Mouse (Mus musculus) spleen, adult 2 months (tissue): Measurements from ENCODE around the gene Abraxas1. TPM values are rescaled to one million over a fixed set of nuclear protein-coding genes. Genes with fewer than 3 reads are reported as not detected.

Experiments used
- DNase-seq, 2 experiments: peaks; one replicate each; pipeline versions ENCODE4 v3.0.0 to v3.0.0-alpha.2; 2012 to 2021; ENCODE audit warnings: low spot score in 2 of 2, low read depth in 1 of 2
- H3K27ac ChIP-seq: fragments of 200-500 bp; 2 replicates; pipeline ENCODE4 v1.5.1; 2012; ENCODE audit warnings: low read length, inconsistent platforms; ENCODE audit not compliant: insufficient read depth
- H3K27me3 ChIP-seq: fragments of 200-500 bp; 2 replicates; pipeline ENCODE4 v1.6.1; 2012; ENCODE audit warnings: mild to moderate bottlenecking, moderate library complexity, low read length, inconsistent platforms; ENCODE audit not compliant: control insufficient read depth, insufficient read depth
- H3K36me3 ChIP-seq: fragments of 200-500 bp; 2 replicates; pipeline ENCODE4 v1.6.1; 2012; ENCODE audit warnings: mild to moderate bottlenecking, low read length, inconsistent platforms; ENCODE audit not compliant: control insufficient read depth, insufficient read depth
- H3K4me1 ChIP-seq: fragments of 200-500 bp; 2 replicates; pipeline ENCODE4 v1.6.1; 2011; ENCODE audit warnings: inconsistent platforms; ENCODE audit not compliant: control insufficient read depth, insufficient read depth, insufficient read length
- H3K4me3 ChIP-seq: fragments of 200-500 bp; 2 replicates; pipeline ENCODE4 v1.5.1; 2011; ENCODE audit warnings: mild to moderate bottlenecking, inconsistent platforms; ENCODE audit not compliant: insufficient read depth, insufficient read length; ENCODE audit errors: extremely low read depth
- CTCF ChIP-seq: fragments of 200-500 bp; IDR thresholded peaks from 2 replicates; pipeline ENCODE4 v1.5.1; 2011; ENCODE audit warnings: mild to moderate bottlenecking, inconsistent platforms; ENCODE audit not compliant: insufficient read depth, insufficient read length, insufficient replicate concordance; ENCODE audit errors: extremely low read depth
- POLR2A ChIP-seq: fragments of 200-500 bp; IDR thresholded peaks from 2 replicates; pipeline ENCODE4 v1.6.1; 2011; ENCODE audit warnings: low read depth, low read length, inconsistent platforms
- WGBS: fragments of 180-500 bp; shearing (Covaris S2); methylation state at CpG from one replicate; pipeline ENCODE4 v1.1.7; 2018; 5-methylcytosine and 5-hydroxymethylcytosine counted together
- polyA plus RNA-seq: library from polyadenylated mRNA; depleted of rRNA; stranded (reverse); fragments of >200 nt; gene quantifications from 2 replicates; pipeline ENCODE4 v1.2.3, GENCODE M21; 2012

The Abraxas1 gene
- polyA plus RNA-seq, 1 experiment, result 2.3 TPM

DNA sequence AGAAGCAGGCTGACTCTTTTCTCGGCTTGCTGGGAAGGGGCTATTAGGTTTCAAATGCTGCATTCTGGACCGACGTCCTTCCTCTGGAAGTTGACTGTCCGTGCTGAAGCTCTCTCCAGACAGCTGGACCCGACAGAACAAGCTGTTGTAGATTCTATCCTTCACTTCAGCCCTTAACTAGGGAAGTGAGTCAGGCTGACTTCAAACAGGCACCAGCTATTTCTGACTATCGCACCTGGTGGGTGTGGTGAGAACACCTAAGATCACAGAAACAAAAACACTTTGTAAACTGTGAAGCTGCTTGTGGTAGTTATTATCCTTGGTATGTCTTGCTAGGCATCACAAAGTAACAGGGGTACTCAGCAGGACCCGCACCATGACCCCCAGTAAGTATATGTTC is 5.8 kb upstream of the Abraxas1 start:
- Histone ChIP-seq H3K36me3 (no peaks in the 10 kb centered on the region), H3K27ac (no peak overlapping the region), H3K4me3 (no peak overlapping the region), H3K4me1 (no peaks in the 10 kb centered on the region), H3K27me3 (no peaks in the 10 kb centered on the region)
- no peak for DNase-seq
- WGBS, result 70% methylated on average over 7 of the region's 7 CpGs
- TF ChIP-seq POLR2A (no peak), CTCF (no peak)

DNA sequence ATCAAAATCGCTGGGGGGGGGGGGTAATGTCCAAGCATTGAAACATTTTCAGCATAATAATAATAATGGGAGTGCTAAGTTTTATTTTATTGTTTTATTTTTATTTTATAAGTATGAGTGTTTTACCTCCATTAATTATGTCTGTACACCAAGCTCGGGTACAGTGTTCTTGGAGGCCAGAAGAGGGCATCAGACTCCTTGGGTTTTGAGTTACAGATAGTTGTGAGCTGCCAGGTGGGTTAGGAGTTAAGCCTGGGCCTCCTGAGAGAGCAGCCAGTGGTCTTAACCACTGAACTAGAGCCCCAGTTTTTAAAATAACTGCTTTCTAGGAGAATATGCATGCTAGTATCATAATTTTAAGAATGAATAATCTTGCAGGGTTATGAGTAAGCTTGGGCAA is 5.2 kb upstream of the Abraxas1 start:
- 8% methylated on average over 2 of the region's 2 CpGs for WGBS
- Histone ChIP-seq H3K27me3 (no peaks in the 10 kb centered on the region), H3K36me3 (no peaks in the 10 kb centered on the region), H3K4me1 (no peaks in the 10 kb centered on the region), H3K4me3 (no peak overlapping the region), H3K27ac (no peak overlapping the region)
- DNase-seq, result peak; percentile 12 to 19
- TF ChIP-seq CTCF (peak; percentile 45; the same call in 1 of the 2 replicates), POLR2A (no peak)

DNA sequence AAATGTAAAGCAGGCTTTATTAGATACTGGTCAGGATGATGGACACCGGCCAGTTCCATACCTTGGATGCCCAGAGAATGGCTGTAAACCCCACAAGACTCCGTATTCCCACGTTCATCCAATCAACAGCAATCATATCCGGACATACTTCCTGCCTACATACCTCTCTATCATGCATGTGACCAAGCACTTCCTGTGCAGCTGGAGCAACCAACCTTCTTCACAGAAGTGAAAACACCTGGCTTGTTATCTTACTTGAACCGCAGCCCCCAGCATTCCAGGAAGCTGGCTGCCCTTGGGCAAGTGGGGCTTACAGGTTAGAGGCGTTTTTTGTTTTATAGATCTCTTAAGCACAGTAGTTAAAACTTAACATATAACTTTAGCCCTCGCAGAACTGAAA is 2.1 kb upstream of the Abraxas1 start:
- WGBS, result 67% methylated on average over 7 of the region's 7 CpGs
- H3K4me3 ChIP-seq, result no peak overlapping the region
- H3K27me3 ChIP-seq, result no peaks in the 10 kb centered on the region
- no peak overlapping the region for H3K27ac ChIP-seq
- H3K4me1 ChIP-seq, result no peaks in the 10 kb centered on the region
- TF ChIP-seq POLR2A (no peak), CTCF (no peak)
- no peak for DNase-seq
- no peaks in the 10 kb centered on the region for H3K36me3 ChIP-seq

- H3K4me3 ChIP-seq, result no peak overlapping the region
- no peaks in the 10 kb centered on the region for H3K27me3 ChIP-seq
- no peaks in the 10 kb centered on the region for H3K36me3 ChIP-seq
- no peak overlapping the region for H3K27ac ChIP-seq
- no peak for DNase-seq
- H3K4me1 ChIP-seq, result no peaks in the 10 kb centered on the region
- WGBS, result 74% methylated on average over 8 of the region's 8 CpGs
- TF ChIP-seq CTCF (no peak), POLR2A (no peak)
Observed at GRCm38 (mm10) chr5:100821375-100821774, 610 bp upstream of the Abraxas1 start.

- no peak for TF ChIP-seq POLR2A
- no peak for DNase-seq
- 44% methylated on average over 16 of the region's 16 CpGs for WGBS
- Histone ChIP-seq H3K36me3 (no peaks in the 10 kb centered on the region; the same call in 1 of the 2 replicates), H3K4me1 (no peaks in the 10 kb centered on the region), H3K4me3 (peak overlapping the region; percentile 72), H3K27ac (no peak overlapping the region; the same call in 1 of the 2 replicates), H3K27me3 (no peaks in the 10 kb centered on the region)
Observed at GRCm38 (mm10) chr5:100819568-100820480, 941 bp downstream of the Abraxas1 start.

DNA sequence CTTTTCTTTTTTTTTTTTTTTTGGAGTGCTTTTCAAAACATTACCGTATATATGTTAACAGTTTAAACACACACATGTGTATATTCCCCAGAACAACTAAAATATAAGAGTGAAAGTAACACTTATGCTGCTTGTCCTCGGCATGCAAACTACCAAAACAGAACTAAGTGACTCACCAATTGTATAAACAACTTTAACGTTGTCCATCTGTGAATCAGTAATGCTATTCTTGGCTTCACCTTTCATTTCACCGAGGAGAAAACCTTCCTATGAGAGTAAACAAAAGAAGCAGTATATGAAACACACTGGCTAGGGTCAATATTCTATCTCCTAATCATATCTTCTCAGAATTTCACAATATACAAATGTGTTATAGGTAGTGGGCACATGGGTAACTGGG is 2.4 kb downstream of the Abraxas1 start:
- 86% methylated on average over 4 of the region's 4 CpGs for WGBS
- no peak overlapping the region for H3K27ac ChIP-seq
- no peak for DNase-seq
- no peaks in the 10 kb centered on the region; the same call in 1 of the 2 replicates for H3K36me3 ChIP-seq
- no peaks in the 10 kb centered on the region for H3K27me3 ChIP-seq
- H3K4me1 ChIP-seq, result no peaks in the 10 kb centered on the region
- no peak for TF ChIP-seq CTCF
- no peak for TF ChIP-seq POLR2A
- H3K4me3 ChIP-seq, result no peak overlapping the region

DNA sequence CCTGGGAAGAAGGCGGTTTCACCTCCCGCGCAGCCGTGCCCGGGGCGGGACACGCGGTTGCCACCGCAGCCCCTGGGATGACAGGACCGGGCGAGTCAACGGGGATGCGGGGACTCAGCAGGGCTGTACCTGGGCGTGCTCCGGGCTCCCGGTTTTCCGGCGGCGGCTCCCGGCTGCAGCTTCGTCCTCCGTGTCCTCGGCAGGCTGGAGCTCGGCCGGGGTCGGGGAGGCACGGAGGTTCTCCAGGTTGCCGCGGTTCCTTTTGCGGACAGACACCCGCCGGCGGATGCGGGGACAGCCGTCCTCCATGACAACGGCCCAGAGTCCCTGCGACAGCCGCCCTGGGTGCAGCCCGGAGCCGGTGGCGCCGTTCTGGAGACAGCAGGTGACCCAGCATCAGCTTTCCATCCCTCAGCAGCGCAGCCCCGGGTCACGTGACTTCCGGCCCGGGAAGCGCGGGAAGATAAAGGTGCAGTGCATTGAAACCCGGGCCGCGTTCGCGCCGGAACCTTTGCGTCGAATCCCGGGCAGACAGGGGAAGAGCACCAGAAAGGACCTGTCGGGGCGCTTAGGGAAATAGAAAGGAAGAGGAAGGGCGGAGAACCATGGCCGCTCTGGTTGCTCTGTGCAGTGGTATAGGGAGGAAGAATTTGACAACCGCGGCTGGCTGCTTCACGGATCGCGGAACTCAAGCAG is 22.5 kb downstream of the Abraxas1 start, which contains the start of the genes Helq and Mrps18c:
Gene Helq, minus strand, starts transcription at position 434 of the 696 bp plus-strand sequence.
Gene Mrps18c, plus strand, starts transcription at position 463 of the 696 bp plus-strand sequence.
- H3K36me3 ChIP-seq, result peaks cover 5% of the 10 kb centered on the region
- H3K27ac ChIP-seq, result no peak within 1 kb of the TSS
- peak within 1 kb of the TSS; percentile 91 for H3K4me3 ChIP-seq
- TF ChIP-seq CTCF (no peak), POLR2A (no peak; the same call in 1 of the 2 replicates)
- WGBS, result under 1% methylated on average over 67 of the region's 67 CpGs
- no peaks in the 10 kb centered on the region for H3K27me3 ChIP-seq
- H3K4me1 ChIP-seq, result no peaks in the 10 kb centered on the region
- DNase-seq, result peak; percentile 70 to 82
